Mouse (Mus musculus): ENCODE results near the gene Nrip1.

Gene Nrip1

GRCm38 (mm10) chr16:76372045-76372940, 1.3 kb downstream of the Nrip1 start:
- peak; percentile 47 for DNase-seq (ENCODE audit: low read depth, low spot score)

- DNase-seq (ENCODE audit: low read depth, low spot score) = no peak
Observed at GRCm38 (mm10) chr16:76371614-76371917, 2.1 kb downstream of the Nrip1 start.

- no peak for DNase-seq (ENCODE audit: low read depth, low spot score)
Observed at GRCm38 (mm10) chr16:76370716-76371613, 2.7 kb downstream of the Nrip1 start.

- peak; percentile 22 for DNase-seq (ENCODE audit: low read depth, low spot score)
Observed at GRCm38 (mm10) chr16:76370041-76370715, 3.4 kb downstream of the Nrip1 start.

GRCm38 (mm10) chr16:76369236-76369635, 4.4 kb downstream of the Nrip1 start:
- DNase-seq (ENCODE audit: low read depth, low spot score) = no peak

GRCm38 (mm10) chr16:76367261-76367908, 6.2 kb downstream of the Nrip1 start:
- DNase-seq (ENCODE audit: low read depth, low spot score) = no peak

GRCm38 (mm10) chr16:76365790-76366406, 7.7 kb downstream of the Nrip1 start:
- DNase-seq (ENCODE audit: low read depth, low spot score) = no peak

- no peak for DNase-seq (ENCODE audit: low read depth, low spot score)
Observed at GRCm38 (mm10) chr16:76365237-76365636, 8.4 kb downstream of the Nrip1 start.

GRCm38 (mm10) chr16:76363641-76364040, 10.0 kb downstream of the Nrip1 start:
- no peak for DNase-seq (ENCODE audit: low read depth, low spot score)

- DNase-seq (ENCODE audit: low read depth, low spot score) = no peak
Observed at GRCm38 (mm10) chr16:76362982-76363381, 10.6 kb downstream of the Nrip1 start.

GRCm38 (mm10) chr16:76360441-76360840, 13.2 kb downstream of the Nrip1 start:
- DNase-seq (ENCODE audit: low read depth, low spot score) = no peak

GRCm38 (mm10) chr16:76358757-76359156, 14.9 kb downstream of the Nrip1 start:
- DNase-seq (ENCODE audit: low read depth, low spot score) = no peak

GRCm38 (mm10) chr16:76358128-76358748, 15.4 kb downstream of the Nrip1 start:
- DNase-seq (ENCODE audit: low read depth, low spot score) = no peak

GRCm38 (mm10) chr16:76357155-76357554, 16.5 kb downstream of the Nrip1 start:
- no peak for DNase-seq (ENCODE audit: low read depth, low spot score)

GRCm38 (mm10) chr16:76355947-76356550, 17.6 kb downstream of the Nrip1 start:
- DNase-seq (ENCODE audit: low read depth, low spot score) = no peak

GRCm38 (mm10) chr16:76355267-76355666, 18.4 kb downstream of the Nrip1 start:
- DNase-seq (ENCODE audit: low read depth, low spot score) = no peak

- DNase-seq (ENCODE audit: low read depth, low spot score) = no peak
Observed at GRCm38 (mm10) chr16:76354841-76355240, 18.8 kb downstream of the Nrip1 start.

GRCm38 (mm10) chr16:76354289-76354688, 19.3 kb downstream of the Nrip1 start:
- DNase-seq (ENCODE audit: low read depth, low spot score) = no peak

- DNase-seq (ENCODE audit: low read depth, low spot score) = no peak
Observed at GRCm38 (mm10) chr16:76350922-76351321, 22.7 kb downstream of the Nrip1 start.

GRCm38 (mm10) chr16:76349053-76349452, 24.6 kb downstream of the Nrip1 start:
- DNase-seq (ENCODE audit: low read depth, low spot score) = no peak
